Mouse (Mus musculus): ENCODE measurements around the gene Prkci.

Gene Prkci

DNA sequence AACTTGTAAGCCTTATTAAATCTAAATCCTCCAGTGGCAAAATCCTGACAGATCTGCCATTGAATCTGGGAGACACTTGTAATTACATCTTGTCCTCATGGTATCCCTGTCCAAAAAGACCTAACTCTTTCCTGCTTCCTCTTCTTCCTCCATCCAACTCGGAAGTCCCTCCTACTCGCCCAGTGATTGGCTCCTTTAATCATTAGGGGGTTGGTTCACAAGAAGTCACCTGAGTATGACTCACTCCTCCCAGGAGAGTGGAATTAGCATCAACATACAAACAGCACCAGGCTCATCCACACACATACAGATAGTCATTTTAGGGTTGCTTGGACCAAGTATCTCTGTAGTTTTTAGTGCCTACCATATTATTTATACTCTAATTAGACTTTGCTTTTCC, 47.4 kb downstream of the Prkci start:
- DNase-seq (ENCODE audit: extremely low spot score) = no peak

DNA sequence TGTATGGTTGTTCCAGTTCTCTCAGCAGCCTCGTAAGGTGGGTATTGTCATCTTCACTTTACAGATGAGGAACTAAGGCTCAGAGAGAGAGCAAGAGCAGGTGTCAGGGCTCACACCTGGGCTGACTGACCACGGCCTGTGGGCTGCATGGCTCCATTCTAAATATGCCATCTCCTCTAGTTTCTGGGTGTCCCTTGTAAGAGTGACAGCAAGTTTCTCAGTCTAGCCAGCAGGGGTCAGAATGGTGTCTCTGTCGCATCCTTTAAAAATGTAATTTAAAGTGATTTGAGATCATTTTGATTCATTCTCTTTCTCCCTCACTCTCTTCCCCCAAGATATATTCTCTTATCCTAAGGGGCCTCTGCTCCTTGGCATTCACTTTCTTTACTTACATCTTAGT, 51.7 kb downstream of the Prkci start:
- no peak for DNase-seq (ENCODE audit: extremely low spot score)

- DNase-seq (ENCODE audit: extremely low spot score) = no peak
Observed at GRCm38 (mm10) chr3:31049087-31049486, 53.5 kb downstream of the Prkci start.

GRCm38 (mm10) chr3:31050375-31050774, 54.8 kb downstream of the Prkci start:
- DNase-seq (ENCODE audit: extremely low spot score) = no peak

DNA sequence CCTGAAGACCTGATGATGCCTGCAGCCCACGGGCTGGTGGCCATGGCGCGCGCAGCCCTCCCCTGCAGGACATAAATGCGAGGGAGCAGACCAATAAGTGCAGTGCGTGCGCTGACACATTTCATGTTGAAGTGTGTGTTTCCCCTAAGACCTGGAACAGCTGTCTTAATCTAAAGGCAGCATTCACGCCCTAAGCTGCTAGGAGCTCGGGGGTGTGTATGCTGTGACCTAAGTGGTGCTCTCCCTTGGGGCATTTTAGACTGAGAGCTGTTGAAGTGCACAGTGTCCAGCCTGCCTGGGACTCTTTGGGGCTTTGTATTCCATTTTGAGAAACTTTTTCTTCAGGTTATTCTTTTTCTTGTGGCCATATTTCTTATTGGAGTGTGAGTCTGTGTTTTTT, 56.2 kb downstream of the Prkci start:
- DNase-seq (ENCODE audit: extremely low spot score) = no peak

DNA sequence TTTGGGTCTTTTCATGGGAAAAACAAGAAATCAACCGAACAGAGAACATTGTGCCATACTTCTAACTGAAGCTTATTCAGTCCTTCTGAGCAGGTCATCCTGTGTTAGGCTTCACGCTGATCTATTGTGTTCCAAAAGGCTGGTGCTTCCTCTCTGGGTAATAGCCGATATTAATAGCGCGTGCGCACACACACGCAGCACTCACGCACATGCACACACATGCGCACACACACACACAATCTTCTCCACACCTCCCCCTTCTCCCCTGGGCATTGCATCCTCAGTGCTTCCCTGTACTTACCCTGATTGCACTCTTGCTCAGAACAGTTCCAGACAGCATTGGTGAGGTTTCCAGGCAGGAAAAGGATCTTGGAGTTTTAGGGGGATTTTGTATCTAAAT, 57.6 kb downstream of the Prkci start:
- no peak for DNase-seq (ENCODE audit: extremely low spot score)

GRCm38 (mm10) chr3:31054888-31055287, 59.3 kb downstream of the Prkci start:
- no peak for DNase-seq (ENCODE audit: extremely low spot score)

GRCm38 (mm10) chr3:31056047-31056650, 60.6 kb downstream of the Prkci start:
- DNase-seq (ENCODE audit: extremely low spot score) = peak; percentile 66

DNA sequence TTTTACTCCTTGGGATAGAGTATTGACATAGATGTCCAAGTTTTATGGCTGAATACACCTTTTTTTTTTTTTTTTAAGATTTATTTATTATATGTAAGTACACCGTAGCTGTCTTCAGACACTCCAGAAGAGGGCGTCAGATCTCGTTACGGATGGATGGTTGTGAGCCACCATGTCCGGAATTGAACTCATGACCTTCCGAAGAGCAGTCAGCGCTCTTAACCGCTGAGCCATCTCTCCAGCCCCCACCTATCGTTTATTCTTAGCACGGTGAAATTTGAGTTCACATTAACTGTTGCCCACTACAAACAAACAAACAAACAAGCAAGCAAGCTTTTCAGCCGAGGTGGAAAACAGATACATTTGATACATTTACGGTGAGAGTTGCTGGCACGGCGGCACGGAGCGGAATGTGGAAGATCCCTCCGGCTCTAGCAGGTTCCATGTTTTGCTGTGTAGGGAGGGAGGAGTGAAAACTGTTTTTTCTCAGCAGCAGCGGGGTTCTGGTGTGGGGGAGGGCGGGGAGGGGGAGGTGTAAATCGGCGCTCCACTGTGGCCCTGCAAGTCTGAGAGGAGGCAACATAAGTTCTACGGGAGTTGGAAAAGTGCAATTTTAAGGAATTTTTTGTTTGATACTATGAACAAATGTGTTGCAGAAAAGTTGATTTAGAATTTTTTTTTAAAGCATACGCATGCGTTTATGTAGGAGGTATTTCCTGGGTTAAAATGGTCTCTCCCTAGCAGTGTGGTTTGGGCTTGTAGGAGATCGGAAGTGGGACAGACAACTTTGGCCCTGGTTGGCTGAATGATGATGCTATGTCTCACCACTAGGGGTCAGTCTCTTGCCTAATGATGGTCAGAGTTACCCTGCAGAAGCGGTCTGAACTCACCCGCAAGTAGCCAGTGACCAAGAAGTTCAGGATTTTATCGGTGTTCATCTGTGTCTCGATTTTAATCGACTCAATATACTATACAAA, 61.4 kb downstream of the Prkci start:
- peak; percentile 89 for DNase-seq (ENCODE audit: extremely low spot score)

DNA sequence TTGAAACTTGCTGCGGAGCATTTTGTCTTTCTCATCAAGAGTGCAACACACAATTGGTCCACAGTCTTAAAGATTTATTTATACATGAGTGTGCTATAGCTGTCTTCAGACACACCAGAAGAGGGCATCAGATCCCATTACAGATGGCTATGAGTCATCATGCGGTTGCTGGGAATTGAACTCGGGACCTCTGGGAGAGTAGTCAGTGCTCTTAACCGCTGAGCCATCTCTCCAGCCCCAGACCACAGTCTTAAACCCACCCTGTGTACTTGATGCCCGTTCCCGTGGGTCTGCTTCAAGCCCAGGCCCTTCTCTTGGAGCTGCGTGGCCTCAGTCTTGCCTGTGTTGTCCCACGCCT, 65.2 kb downstream of the Prkci start:
- DNase-seq (ENCODE audit: extremely low spot score) = no peak

DNA sequence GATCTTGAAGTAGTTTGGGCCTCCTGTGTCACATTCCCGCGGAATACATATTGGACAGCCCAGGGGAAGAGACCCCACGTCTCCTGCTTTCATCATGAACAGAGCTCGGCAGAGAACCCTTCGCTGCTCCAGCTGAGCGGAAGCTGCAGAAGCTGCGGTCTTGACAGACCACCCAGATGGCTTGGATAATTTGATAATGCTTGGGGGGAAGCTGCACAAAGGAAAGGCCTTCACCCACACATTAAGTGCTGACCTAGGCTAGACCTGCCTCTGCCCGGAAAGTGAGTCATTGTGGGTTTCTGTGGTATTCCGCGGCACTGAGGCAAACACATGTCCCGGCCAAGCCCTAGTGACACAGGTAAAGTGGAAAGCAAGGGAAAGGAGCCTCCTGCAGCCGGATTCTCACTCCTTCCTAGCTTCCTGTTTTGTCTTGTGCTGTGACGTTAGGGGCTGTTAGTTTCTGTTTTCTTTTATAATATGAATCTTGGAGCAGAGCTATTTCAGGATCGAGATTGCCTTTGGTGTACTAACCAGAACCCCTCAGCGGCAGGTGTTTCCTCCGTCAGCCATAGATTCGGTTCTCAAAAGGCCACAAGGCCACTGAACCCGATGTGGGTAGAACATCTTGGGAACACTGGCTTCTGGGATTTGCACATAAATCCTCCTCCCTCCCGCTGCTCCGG, 65.7 kb downstream of the Prkci start:
- DNase-seq (ENCODE audit: extremely low spot score) = no peak

- no peak for DNase-seq (ENCODE audit: extremely low spot score)
Observed at GRCm38 (mm10) chr3:31061786-31062120, 66.2 kb downstream of the Prkci start.

DNA sequence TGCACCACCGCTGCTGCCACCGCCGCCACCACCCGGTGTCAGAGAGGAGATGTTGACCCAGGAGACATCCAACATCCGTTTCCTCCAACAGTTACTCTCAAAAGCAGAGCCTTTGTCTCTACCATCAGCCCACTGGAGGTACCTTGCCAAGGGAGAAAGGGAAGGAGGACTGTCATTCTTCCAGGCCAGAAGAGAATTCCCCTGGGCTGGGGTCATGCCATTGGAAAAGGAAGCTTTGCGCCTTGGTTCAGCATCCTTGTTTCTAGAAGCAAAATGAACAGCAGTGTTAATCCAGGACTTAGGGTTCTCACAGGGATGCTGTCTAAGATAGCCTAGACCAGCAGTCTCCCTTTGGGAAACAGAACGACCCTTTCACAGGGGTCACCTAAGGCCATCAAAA, 66.8 kb downstream of the Prkci start:
- DNase-seq (ENCODE audit: extremely low spot score) = no peak

DNA sequence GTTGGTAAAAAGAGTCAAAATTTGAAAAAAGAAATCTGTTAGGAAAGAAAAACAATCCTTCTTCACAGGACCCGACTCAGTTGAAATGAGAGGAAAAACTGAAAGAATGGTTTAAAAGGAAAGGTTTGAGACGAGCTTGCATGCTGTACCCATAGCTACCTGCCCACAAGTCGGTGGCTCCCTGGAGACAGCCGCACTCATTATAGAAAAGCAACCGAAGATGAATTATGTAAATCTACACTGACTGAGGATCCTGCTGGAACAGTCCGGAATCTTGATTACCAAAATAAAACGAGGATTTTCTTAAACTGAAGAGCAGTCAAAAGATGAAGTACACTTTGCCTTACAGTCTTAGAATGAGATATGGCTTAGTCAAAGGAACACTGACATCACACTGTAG, 72.9 kb downstream of the Prkci start:
- DNase-seq (ENCODE audit: extremely low spot score) = no peak

- no peak for DNase-seq (ENCODE audit: extremely low spot score)
Observed at GRCm38 (mm10) chr3:31071804-31072203, 76.3 kb downstream of the Prkci start.

DNA sequence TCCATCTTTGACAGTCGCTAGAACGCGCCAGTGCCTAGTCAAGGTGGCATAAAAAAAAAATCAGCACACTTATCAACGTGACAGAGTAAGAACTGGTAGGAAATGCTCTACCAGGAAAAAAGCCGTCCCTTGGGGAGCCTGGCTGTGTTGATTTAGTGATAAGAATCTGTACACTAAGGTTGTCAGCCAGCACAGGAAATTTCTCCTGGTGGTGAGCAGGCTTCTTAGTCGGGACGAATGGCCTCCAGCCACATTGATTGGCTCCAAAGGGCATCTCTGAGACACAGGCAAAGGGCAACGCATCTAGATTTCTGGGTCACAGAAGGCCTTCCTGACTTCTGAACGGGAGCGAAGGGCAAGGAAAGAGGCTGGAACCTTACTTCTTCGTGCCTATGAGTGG, 80.3 kb downstream of the Prkci start:
- no peak for DNase-seq (ENCODE audit: extremely low spot score)

DNA sequence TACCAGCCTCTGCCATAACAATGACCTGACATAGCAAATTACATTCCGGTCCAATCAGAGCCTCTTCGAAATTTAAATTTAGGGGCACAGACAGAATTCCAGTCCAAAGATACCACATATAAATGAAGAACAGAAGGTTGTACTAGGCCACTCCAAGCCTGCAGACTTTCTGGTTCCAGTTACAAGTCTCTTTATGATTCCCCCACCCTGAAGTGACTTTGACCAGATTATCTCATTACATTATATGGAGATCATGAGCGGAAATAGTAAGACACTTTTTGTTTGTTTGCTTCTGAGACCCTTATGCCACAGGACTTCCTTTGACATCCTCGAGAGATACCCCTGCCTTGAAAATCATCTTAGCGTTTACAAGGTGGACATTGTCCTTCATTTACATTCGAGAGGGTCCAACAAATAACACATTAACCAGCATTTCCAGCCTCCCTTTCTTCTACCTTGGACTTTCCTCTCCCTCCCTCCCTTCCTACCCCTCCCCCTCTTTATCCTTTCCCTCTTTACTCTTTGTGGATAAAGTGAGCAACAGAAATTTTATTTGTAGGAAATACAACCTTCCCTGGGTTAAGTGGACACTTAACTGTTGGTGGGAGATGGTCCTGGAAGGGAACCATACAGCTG, 81.6 kb downstream of the Prkci start:
- DNase-seq (ENCODE audit: extremely low spot score) = no peak

DNA sequence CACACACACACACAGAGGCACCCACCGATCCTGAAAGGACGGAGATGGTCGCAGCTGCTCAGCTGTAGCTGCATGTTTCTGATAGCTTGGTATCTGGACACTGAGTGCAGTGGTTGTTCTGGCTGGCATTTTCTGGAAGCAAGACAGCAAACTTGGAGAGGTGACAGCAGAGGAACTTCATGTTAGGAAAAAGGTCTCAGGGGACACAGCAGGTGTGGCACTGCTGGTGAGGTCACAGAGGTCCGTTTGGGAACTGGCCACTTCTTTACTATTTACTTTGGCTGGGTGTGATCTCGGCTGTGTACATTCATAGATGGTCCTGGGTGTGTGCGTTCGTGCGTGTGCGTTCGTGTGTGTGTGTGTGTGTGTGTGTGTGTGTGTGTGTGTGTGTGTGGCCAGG, 83.9 kb downstream of the Prkci start:
- DNase-seq (ENCODE audit: extremely low spot score) = no peak

DNA sequence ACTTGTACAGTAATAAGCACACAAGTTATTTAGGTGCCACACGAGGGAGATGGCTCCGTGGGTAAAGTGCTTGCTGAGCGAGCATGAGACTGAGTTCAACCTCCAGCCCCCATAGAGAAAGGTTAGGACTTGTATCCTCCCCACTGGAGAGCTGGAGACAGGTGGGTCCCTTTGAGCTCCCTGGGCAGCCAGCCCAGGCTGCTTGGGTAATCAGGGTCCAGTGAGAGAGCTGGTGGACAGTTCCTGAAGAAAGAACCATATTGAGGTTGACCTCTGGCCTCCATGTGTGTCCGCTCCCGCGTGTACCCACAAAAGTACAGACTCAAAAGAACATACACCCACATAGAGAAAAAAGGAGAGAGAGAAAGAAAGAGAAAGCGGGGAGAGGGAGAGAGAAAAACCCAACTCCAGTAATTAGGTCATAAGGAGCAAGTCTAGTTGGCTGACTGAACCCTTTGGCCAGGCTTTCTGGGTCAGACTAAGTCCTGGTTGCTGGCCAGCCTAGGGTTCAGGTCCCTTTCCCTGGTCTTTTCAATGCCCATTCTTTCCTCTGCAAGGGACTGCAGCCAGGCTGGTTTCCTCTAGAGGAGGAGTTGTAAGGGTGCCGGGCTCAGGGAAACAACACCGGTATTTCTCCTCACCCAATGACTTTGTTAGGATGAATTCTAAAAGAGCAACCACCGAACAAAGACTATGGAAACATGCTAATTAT, 85.4 kb downstream of the Prkci start:
- DNase-seq (ENCODE audit: extremely low spot score) = no peak

DNA sequence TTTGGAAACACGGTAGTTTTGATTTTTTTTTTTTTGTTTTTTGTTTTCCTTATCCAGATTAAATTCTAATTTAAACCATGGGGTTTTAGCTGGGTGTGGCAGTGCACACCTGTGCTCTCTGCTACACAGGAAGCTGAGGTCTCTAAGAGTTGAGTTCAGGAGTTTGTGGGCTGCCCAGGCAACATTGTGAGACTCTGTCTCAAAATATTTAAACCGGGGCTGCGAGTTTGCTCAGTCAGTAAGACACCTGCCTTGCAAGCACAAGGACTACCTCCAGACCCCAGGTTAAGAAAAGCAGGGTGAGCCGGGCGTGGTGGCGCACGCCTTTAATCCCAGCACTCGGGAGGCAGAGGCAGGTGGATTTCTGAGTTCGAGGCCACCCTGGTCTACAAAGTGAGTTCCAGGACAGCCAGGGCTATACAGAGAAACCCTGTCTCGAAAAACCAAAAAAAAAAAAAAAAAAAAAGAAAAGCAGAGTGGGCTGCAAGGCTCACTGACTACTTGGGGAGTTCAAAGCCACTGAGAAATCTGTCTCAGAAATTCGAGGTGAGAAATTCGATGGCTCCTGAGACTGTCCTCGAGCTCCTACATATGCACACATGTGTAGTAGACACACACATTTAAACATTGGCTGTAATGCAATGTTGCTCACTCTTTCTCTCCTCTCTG, 87.4 kb downstream of the Prkci start:
- no peak for DNase-seq (ENCODE audit: extremely low spot score)
